Mouse (Mus musculus) C3H10T1/2 (cell line): ENCODE data around the gene Mrps21. TPM values are rescaled to one million over a fixed set of nuclear protein-coding genes. Genes with fewer than 3 reads are reported as not detected.

Experiments
- polyA plus RNA-seq, 2 experiments: library from polyadenylated mRNA; unstranded; fragments of >200 nt; fragmentation: generic; extraction: Trizol; gene quantifications; one replicate each; pipeline ENCODE4 v1.2.1; 2012; ENCODE audit warnings: missing spikeins in 2 of 2

The Mrps21 gene
- 100 to 1,000 TPM; 466 to 524 TPM for polyA plus RNA-seq

DNA sequence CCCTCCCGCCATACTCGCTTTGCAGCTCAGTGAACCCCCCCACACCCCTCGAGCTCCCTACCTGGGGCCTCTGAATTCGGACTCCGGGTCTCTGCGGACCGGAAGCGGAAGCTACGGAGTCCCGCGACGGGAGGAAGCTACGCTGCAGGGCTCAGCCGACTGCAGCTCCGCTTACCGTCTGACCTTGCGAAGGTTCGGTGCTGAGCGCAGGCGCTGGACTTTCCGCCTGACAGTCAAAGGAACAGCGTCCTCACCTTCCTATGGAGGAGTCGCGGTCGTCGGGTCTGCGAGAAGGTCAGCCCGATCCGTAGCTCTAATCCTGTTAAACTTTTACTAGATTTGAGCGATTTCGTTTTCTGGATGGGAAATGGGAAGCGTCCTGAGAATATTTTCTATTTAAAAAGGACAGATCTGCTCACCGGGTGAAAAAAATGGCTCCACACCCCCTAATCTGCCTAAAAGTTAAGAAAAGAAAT lies at the start of gene Mrps21:
Gene Mrps21, minus strand, starts transcription at position 128 of the 476 bp plus-strand sequence.

DNA sequence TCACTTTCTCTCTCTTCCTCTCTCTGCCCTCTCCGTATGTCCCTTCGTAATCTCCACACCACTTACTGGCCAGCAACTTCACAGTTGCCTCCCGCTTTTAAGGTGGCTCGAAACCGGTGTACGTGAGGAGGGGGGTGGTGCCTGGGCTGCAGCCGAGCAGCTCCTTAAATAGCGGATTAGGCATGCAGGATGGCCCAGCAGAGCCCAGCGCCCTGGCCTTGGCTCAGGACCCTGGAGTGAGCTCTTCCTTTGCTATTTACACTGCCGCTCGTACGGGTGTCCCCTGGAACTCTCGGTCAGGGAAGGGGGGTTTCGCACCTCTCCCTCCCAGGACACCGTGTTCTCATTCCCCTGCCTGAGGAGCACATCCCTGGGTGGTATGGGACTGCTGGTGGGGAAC lies 33.2 kb upstream of the Mrps21 start, which contains the start of gene Car14:
Gene Car14, minus strand, starts transcription at position 124 of the 400 bp plus-strand sequence.

DNA sequence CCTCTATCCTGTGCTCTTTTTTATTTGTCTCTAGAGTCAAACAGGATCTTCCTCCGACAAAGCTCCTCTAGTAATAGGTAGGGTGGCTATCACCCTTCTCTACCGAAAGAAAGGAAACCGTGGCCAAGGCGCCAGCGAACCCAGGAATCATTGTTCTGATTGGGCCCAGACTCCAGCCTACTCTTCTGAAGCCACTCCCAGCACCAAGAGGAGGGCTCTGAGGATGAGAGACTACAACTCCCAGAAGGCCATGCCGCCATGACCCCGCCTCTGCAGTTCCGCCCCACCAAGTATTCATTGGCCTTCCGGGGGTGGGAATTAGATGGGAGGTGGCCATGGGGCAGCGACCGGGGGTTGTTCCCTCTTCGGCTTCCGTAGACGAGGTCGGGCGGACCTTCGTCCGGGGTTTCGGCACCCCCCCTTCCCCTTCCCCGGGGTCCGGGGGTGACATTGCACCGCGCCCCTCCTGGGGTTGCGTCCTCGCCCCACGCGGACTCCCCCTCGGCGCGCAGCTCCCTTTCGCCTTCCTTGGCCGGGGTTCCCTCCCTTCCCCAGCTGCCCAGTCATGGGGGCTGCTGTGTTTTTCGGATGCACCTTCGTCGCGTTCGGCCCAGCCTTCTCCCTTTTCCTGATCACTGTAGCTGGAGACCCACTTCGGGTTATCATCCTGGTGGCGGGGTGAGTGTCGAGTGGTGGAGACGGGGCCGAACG lies 22.4 kb upstream of the Mrps21 start, which contains the start of gene Aph1a:
Gene Aph1a, plus strand, starts transcription at position 364 of the 711 bp plus-strand sequence.

DNA sequence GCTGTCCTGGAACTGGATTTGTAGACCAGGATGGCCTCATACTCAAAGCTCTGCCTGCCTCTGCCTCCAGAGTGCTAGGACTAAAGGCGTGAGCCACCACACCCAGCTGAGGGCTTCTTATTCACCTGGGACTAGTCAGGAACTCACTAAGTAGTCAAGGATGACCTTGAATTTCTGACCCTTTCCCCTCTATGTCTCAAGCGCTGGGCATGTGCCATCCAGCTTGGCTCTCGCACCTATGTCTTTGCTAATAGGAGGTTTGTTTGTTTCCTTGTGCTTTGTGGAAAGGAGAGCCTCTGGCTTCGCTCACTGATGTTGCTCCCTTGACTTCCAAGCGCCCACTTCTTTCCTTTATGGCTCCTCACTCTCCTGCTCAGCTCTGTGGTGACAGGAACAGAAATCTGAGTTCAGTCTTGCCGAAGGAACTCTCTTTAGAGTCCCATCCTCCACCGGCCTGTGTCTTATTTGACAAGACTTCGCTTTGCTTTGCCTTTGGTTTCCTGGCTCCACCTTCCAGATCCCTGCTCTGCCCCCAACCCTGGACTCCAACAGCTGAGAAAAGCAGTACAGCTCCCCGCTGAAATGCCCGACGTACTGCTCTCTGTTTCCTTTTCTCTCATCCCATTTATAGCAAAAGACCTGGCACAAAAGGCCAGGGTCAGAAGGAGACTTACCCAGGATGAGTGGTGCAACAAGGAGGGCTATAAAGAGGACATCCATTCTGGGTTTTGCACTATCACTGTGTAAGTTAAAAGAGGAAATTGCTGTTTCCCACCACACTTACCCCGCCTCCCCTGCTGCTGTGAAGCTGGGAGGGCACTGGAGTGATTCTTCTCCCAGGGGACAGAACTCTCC lies 20.1 kb upstream of the Mrps21 start, which contains the start of gene BC028528:
Gene BC028528, minus strand, starts transcription at position 795 of the 855 bp plus-strand sequence.

DNA sequence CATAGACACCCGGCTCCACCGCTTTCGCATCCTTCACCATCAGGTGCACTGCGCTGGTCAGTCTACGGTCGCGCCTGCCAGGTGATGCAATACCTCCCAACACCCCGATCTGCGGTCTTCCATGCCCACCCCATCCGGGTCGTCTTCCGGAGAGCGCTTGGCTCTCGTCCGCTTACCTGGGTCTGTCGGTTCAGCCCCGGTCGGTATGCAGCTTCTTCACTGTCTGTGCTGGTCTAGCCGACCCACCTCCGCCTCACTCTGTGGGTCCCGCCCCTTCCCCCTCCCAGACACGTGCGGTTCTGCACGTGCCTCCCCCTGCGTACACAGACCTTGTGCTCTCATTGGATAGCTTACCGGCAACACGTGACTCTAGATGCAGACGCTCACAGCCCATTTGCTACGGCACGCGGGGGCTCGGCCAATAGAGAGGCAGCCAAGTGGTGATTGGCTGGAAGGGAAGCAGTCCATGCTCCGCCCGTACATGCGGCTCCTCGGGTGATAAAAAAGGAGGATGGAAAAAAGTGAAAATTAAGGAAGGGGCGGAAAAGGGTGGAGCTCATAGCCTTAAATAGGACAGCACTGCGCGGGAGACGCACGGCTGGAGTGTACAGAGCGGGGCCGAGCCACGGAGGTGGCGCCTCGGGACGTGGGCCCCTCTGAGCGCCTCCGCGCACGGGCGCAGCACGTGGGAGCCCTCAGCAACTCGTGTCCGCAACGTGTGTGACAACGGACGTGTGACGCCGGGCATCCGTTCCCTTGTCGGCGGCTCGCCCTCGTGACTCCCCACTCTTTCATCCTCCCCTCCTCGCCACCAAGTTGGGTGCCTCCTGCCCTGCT lies 10.9 kb upstream of the Mrps21 start, which contains the start of gene Ciart:
Gene Ciart, minus strand, starts transcription at position 273 of the 837 bp plus-strand sequence.

DNA sequence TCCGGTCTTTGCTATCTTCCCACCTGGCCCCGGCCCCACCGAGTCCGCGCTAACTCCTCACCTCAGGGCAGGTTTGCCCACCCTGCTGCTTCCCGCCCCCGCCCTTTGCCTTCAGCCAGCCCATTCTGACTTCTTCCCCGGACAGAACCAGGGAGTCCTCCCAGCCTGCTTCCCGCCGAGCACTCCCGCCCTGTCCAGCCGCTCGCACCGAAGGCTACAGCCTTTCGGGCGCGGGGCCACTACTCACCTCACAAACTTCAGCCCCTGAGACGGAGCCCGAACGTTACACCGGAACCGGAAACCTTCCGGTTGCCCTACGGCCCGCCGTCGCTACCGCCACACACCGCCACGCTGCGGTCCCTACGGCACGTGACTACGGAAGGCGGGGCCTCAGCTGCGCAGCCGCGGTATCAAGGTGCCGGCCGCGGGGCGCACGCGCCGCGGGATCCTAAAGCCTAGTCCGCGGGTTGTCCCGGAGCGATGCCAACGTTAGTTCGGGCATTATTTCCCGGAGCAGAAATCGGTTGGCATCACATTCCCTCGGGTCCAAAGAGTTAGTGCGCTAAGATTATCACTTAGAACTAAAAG lies 15.7 kb downstream of the Mrps21 start, which contains the start of gene Prpf3:
Gene Prpf3, minus strand, starts transcription at position 384 of the 588 bp plus-strand sequence.

DNA sequence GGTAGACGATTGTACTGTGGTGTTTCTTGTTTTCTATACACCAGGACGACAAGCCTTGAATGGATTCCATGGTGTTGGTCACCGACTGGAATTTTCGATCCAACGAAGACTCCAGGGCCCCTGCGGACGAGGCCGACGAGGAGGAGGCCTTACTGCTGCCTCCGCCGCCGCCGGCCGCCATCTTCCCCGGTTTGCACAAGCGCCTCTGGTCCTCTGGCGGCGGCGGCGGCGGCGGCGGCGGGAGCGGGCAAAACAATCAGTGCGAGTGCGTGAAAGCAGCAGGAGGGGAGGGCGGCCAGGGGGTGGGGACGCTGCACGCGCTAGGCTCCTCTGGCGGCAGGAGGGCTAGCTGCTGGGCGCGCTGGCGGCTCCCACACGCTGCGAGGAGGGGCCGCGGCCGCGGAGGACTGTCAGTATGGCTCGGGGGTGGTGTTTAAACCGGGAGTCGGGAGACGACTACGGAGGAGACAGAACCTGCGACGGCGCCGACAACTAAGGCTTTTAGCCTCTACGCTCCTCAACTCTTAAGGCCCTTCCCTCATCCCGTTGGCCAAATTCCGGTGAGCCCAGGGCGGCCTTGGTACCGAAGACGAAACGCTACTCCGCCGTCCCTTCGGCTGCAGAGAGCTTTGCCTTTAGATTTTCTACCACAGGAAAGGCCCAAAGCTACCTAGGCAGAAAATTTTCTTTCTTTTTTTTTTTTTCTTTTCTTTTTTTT lies 52.6 kb downstream of the Mrps21 start, which contains the start of gene Rprd2:
Gene Rprd2, minus strand, starts transcription at position 293 of the 718 bp plus-strand sequence.

Other genes with a start within 250 kb of the Mrps21 start
- gene Ensa, start 246.5 kb downstream of the Mrps21 start, polyA plus RNA-seq, result 10 to 100 TPM; 12.9 to 47.0 TPM
- 10 to 100 TPM; 11.1 to 38.8 TPM for gene Mcl1, start 212.7 kb downstream of the Mrps21 start, polyA plus RNA-seq
- gene Adamtsl4, start 183.6 kb downstream of the Mrps21 start, polyA plus RNA-seq, result 10 to 100 TPM in 1 of 2 experiments, 1 to 10 TPM in 1; 8.2 to 43.1 TPM
- 100 to 1,000 TPM; 311 to 601 TPM for gene Ecm1, start 131.9 kb downstream of the Mrps21 start, polyA plus RNA-seq
- 10 to 100 TPM; 20.0 to 36.8 TPM for gene Tars2, start 111.3 kb downstream of the Mrps21 start, polyA plus RNA-seq
- gene Rprd2, start 52.7 kb downstream of the Mrps21 start, polyA plus RNA-seq, result 1 to 10 TPM in 1 of 2 experiments, under 1 TPM in 1; 0.95 to 7.4 TPM
- gene Prpf3, start 15.6 kb downstream of the Mrps21 start, polyA plus RNA-seq, result 10 to 100 TPM; 14.8 to 27.7 TPM
- 1 to 10 TPM; 1.1 to 1.2 TPM for gene Ciart, start 10.7 kb upstream of the Mrps21 start, polyA plus RNA-seq
- gene BC028528, start 20.5 kb upstream of the Mrps21 start, polyA plus RNA-seq, result 1 to 10 TPM in 1 of 2 experiments, under 1 TPM in 1; 0.05 to 3.2 TPM
- 100 to 1,000 TPM in 1 of 2 experiments, 10 to 100 TPM in 1; 84.0 to 110 TPM for gene Aph1a, start 22.4 kb upstream of the Mrps21 start, polyA plus RNA-seq
- gene Car14, start 33.2 kb upstream of the Mrps21 start, polyA plus RNA-seq, result under 1 TPM; 0.02 to 0.11 TPM
- gene Anp32e, start 57.7 kb upstream of the Mrps21 start, polyA plus RNA-seq, result 10 to 100 TPM in 1 of 2 experiments, 1 to 10 TPM in 1; 8.1 to 26.8 TPM
- 10 to 100 TPM; 25.2 to 44.5 TPM for gene Plekho1, start 124.5 kb upstream of the Mrps21 start, polyA plus RNA-seq
- 10 to 100 TPM in 1 of 2 experiments, 1 to 10 TPM in 1; 7.1 to 20.4 TPM for gene Vps45, start 186.9 kb upstream of the Mrps21 start, polyA plus RNA-seq
- gene Otud7b, start 233.0 kb upstream of the Mrps21 start, polyA plus RNA-seq, result 10 to 100 TPM in 1 of 2 experiments, 1 to 10 TPM in 1; 1.8 to 10.6 TPM